ENCODE assay signal across 14 mouse cellular contexts in genomic region chr15:82992079-82992783, GRCm38 (mm10). TPM values are rescaled to one million over a fixed set of nuclear protein-coding genes. Genes with fewer than 3 reads are reported as not detected.
DNase-seq lines count a peak whose midpoint lies in the region; ATAC-seq and TF ChIP-seq lines count a peak whose summit lies in the region.
"Had no signal": no experiment of that assay in that cellular context is flagged by ENCODE, and none has a peak within 500 bp of the region (broad histone marks: within the 10 kb centered on the region; RNA-seq: fewer than 3 reads in every experiment).

No protein-coding gene starts in this region.

- ATAC-seq in hindbrain, embryonic 11.5 days (ENCODE audit: low FRiP score): no peak
- no peak for ATAC-seq in hindbrain, embryonic 12.5 days (ENCODE audit: low FRiP score)
- no peak for ATAC-seq in limb, embryonic 12.5 days (ENCODE audit: insufficient number of reproducible peaks, insufficient read depth, low FRiP score, low TSS enrichment, low read depth)
- ATAC-seq in intestine, embryonic 15.5 days: no peak
- ATAC-seq: Patski had no signal

- no peak for TF ChIP-seq POLR2A in brain, embryonic 14.5 days (IDR thresholded peaks at IDR 0.05; ENCODE audit: borderline replicate concordance, extremely low read depth, insufficient read depth, insufficient read length, poor library complexity, severe bottlenecking)

- 0 out of 2 replicates have a peak overlapping the region, but pooled peaks have one; percentile 5 for H3K27ac ChIP-seq in hindbrain, embryonic 11.5 days (ENCODE audit: low read depth, low read length)
- no peak overlapping the region for H3K27ac ChIP-seq in hindbrain, embryonic 12.5 days
- H3K27ac ChIP-seq in limb, embryonic 12.5 days: 0 out of 2 replicates have a peak overlapping the region, but pooled peaks have one; percentile 23
- no peak overlapping the region for H3K27ac ChIP-seq in intestine, embryonic 15.5 days
- H3K27ac ChIP-seq: gastrocnemius, adult 2 months; liver, embryonic 14.5 days; macrophage had no signal

- H3K9ac ChIP-seq in hindbrain, embryonic 11.5 days (ENCODE audit: low read depth, low read length): peak overlapping the region; percentile 11; the same call in 1 of the 2 replicates
- no peak overlapping the region for H3K9ac ChIP-seq in hindbrain, embryonic 12.5 days
- no peak overlapping the region for H3K9ac ChIP-seq in limb, embryonic 12.5 days (replicated peaks)
- no peak overlapping the region for H3K9ac ChIP-seq in intestine, embryonic 15.5 days
- H3K9ac ChIP-seq: liver, embryonic 14.5 days had no signal

- H3K36me3 ChIP-seq in hindbrain, embryonic 11.5 days (ENCODE audit: control insufficient read depth, insufficient read depth, low read length): no peaks in the 10 kb centered on the region
- H3K36me3 ChIP-seq in hindbrain, embryonic 12.5 days: no peaks in the 10 kb centered on the region
- H3K36me3 ChIP-seq in limb, embryonic 12.5 days: no peaks in the 10 kb centered on the region
- no peaks in the 10 kb centered on the region for H3K36me3 ChIP-seq in intestine, embryonic 15.5 days

- peaks cover 7% of the 10 kb centered on the region; the same call in 1 of the 2 replicates for H3K27me3 ChIP-seq in hindbrain, embryonic 11.5 days (ENCODE audit: control insufficient read depth, insufficient read depth, low read length)
- peaks cover 20% of the 10 kb centered on the region for H3K27me3 ChIP-seq in hindbrain, embryonic 12.5 days
- H3K27me3 ChIP-seq in limb, embryonic 12.5 days: peaks cover 30% of the 10 kb centered on the region
- H3K27me3 ChIP-seq in intestine, embryonic 15.5 days (replicated peaks): no peaks in the 10 kb centered on the region

- no peak overlapping the region for H3K4me2 ChIP-seq in hindbrain, embryonic 11.5 days (replicated peaks; ENCODE audit: low read depth, low read length)
- no peak overlapping the region for H3K4me2 ChIP-seq in hindbrain, embryonic 12.5 days (replicated peaks)
- no peak overlapping the region for H3K4me2 ChIP-seq in limb, embryonic 12.5 days
- no peak overlapping the region for H3K4me2 ChIP-seq in intestine, embryonic 15.5 days (replicated peaks)

- peaks cover 6% of the 10 kb centered on the region for H3K4me1 ChIP-seq in hindbrain, embryonic 11.5 days (replicated peaks; ENCODE audit: control insufficient read depth, insufficient read depth, low read length)
- H3K4me1 ChIP-seq in hindbrain, embryonic 12.5 days: peaks cover 56% of the 10 kb centered on the region
- peaks cover 60% of the 10 kb centered on the region for H3K4me1 ChIP-seq in limb, embryonic 12.5 days (replicated peaks)
- H3K4me1 ChIP-seq in intestine, embryonic 15.5 days (replicated peaks): peaks cover 7% of the 10 kb centered on the region

- 69% methylated on average over 13 of the region's 13 CpGs for WGBS in hindbrain, embryonic 11.5 days
- WGBS in hindbrain, embryonic 12.5 days: 61% methylated on average over 13 of the region's 13 CpGs
- 53% methylated on average over 13 of the region's 13 CpGs for WGBS in limb, embryonic 12.5 days
- WGBS in intestine, embryonic 15.5 days: 78% methylated on average over 13 of the region's 13 CpGs

- no peaks in the 10 kb centered on the region for H3K9me3 ChIP-seq in hindbrain, embryonic 11.5 days (ENCODE audit: control insufficient read depth, low read length)
- H3K9me3 ChIP-seq in hindbrain, embryonic 12.5 days (replicated peaks): no peaks in the 10 kb centered on the region
- no peaks in the 10 kb centered on the region for H3K9me3 ChIP-seq in limb, embryonic 12.5 days
- no peaks in the 10 kb centered on the region for H3K9me3 ChIP-seq in intestine, embryonic 15.5 days

- TF ChIP-seq CTCF in brain, embryonic 14.5 days (IDR thresholded peaks at IDR 0.05; ENCODE audit: borderline replicate concordance, extremely low read depth, insufficient read depth, insufficient read length): no peak

- DNase-seq in hindbrain, embryonic 11.5 days (ENCODE audit: low spot score): no peak
- DNase-seq in brain, embryonic 14.5 days (ENCODE audit: low read depth): peak; percentile 48
- DNase-seq in cerebellum, postnatal 10 days: peak; percentile 83 to 88
- no peak for DNase-seq in urinary bladder, adult 2 months (ENCODE audit: low spot score)
- DNase-seq in kidney, postnatal 10 days: no peak
- DNase-seq: adrenal gland, adult 8-10 months; gastrocnemius, adult 2 months; kidney, postnatal 14 days had no signal

- H3K4me3 ChIP-seq in hindbrain, embryonic 11.5 days (ENCODE audit: low read depth, low read length): no peak overlapping the region
- H3K4me3 ChIP-seq in hindbrain, embryonic 12.5 days: no peak overlapping the region
- no peak overlapping the region for H3K4me3 ChIP-seq in limb, embryonic 12.5 days (replicated peaks)
- H3K4me3 ChIP-seq in intestine, embryonic 15.5 days (replicated peaks): no peak overlapping the region
- H3K4me3 ChIP-seq: gastrocnemius, adult 2 months had no signal

RNA-seq across cellular contexts. Expression of gene Tcf20, which starts 4.6 kb away (rescaled TPM):
- polyA plus RNA-seq in hindbrain, embryonic 11.5 days (2014; fragmentation: Nextera tagmentation; extraction: Ambion mirVana): 12.6 and 14.8 TPM in 2 replicates
- 12.4 and 14.0 TPM in 2 replicates for polyA plus RNA-seq in hindbrain, embryonic 12.5 days (2016; fragmentation: Nextera tagmentation; extraction: Ambion mirVana)
- 34.0 and 46.8 TPM in 2 replicates for polyA plus RNA-seq in brain, embryonic 14.5 days (2012; rRNA removed)
- 12.1 and 13.6 TPM in 2 replicates for polyA plus RNA-seq in limb, embryonic 12.5 days (2016; fragmentation: Nextera tagmentation; extraction: Ambion mirVana)
- polyA plus RNA-seq in urinary bladder, adult 2 months (2012; rRNA removed): 15.0 and 21.0 TPM in 2 replicates
- polyA plus RNA-seq in intestine, embryonic 15.5 days (2015; fragmentation: Nextera tagmentation; extraction: Ambion mirVana): 7.0 and 7.7 TPM in 2 replicates

RNA-seq across cellular contexts. Expression of gene Nfam1, which starts 40.9 kb away (rescaled TPM):
- polyA plus RNA-seq in hindbrain, embryonic 11.5 days (2014; fragmentation: Nextera tagmentation; extraction: Ambion mirVana): 2.1 and 2.3 TPM in 2 replicates
- polyA plus RNA-seq in hindbrain, embryonic 12.5 days (2016; fragmentation: Nextera tagmentation; extraction: Ambion mirVana): 1.9 and 2.2 TPM in 2 replicates
- 1.7 and 2.1 TPM in 2 replicates for polyA plus RNA-seq in brain, embryonic 14.5 days (2012; rRNA removed)
- polyA plus RNA-seq in limb, embryonic 12.5 days (2016; fragmentation: Nextera tagmentation; extraction: Ambion mirVana): 3.0 TPM in 2 replicates
- 4.6 and 5.0 TPM in 2 replicates for polyA plus RNA-seq in urinary bladder, adult 2 months (2012; rRNA removed)
- polyA plus RNA-seq in intestine, embryonic 15.5 days (2015; fragmentation: Nextera tagmentation; extraction: Ambion mirVana): 3.7 and 3.8 TPM in 2 replicates
- polyA plus RNA-seq: Patski had no signal

Comparison
In these comparisons a context has a peak if more than half of its experiments do, and no peak if none do; other contexts are left out.
1. H3K27ac ChIP-seq: peak in hindbrain, embryonic 11.5 days (single experiment) and limb, embryonic 12.5 days (single experiment); none in hindbrain, embryonic 12.5 days (single experiment) and intestine, embryonic 15.5 days (single experiment).
2. DNase-seq: peak in brain, embryonic 14.5 days (single experiment) and cerebellum, postnatal 10 days (2 of 2); none in hindbrain, embryonic 11.5 days (single experiment), urinary bladder, adult 2 months (single experiment) and kidney, postnatal 10 days (single experiment).